Mouse (Mus musculus) cerebellum, adult (tissue): ENCODE measurements around the gene Gtsf1.
"Not testable (repeated sequence)": the region's sequence is repeated elsewhere in the genome, so short reads cannot be mapped to it uniquely, and the experiment has no call there.

Experiments used
- ATAC-seq: cut with Nextera tagmentation; 2 replicates; pipeline ENCODE4 v1.9.2; 2017; ENCODE audit warnings: mild to moderate bottlenecking, moderate library complexity, mixed read lengths; ENCODE audit not compliant: insufficient number of reproducible peaks, low FRiP score, low TSS enrichment

Gene Gtsf1

GRCm38 (mm10) chr15:103430241-103430640 lies at the start of gene Gtsf1:
Gene Gtsf1, minus strand, starts transcription at chr15:103430470.
- ATAC-seq: no peak

DNA sequence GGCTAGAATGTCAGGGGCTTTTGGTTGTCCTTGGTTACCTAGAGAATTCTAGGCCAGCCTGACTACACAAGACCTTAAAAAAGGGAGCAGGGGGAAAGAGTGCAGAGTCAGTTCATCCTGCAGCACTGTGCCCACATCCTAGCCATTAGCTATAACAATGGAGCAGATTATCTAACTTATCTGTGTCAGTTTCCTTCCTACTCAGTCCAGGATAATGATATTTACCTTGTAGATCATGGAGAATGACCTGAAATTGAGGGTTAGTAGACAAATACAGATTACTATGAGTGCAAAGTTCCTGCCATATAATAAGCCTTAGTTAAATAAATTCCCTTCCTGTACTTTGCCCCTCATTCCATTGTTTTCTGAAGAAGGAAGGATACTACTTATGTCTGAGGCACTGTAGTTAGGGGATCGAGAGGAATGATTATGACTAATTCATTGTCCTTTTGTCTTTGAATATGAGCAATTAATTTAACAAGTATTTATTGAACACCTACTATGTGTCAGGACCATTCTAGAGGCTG lies 48.9 kb upstream of the Gtsf1 start:
- no peak for ATAC-seq

GRCm38 (mm10) chr15:103473769-103474168 lies 43.5 kb upstream of the Gtsf1 start:
- no peak for ATAC-seq

DNA sequence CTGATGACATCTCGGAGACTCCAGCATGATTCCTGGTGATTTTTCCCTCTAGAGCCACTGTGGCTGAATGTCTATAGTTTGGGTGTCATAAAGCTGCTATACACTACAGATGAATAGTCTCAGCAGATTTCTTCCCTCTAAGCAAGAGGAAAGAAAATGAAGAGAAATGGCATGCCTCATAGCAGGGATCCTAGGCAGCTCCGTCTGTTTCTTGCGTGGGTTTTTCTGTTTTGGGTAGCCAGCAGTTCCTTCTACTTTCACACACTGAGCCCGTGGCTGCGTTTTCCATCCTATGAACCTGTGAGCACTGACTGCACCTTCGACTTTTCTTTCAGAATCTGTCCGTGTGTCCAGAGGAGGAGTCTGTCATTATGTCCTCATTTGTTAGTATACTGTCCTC lies 42.9 kb upstream of the Gtsf1 start:
- ATAC-seq: no peak

DNA sequence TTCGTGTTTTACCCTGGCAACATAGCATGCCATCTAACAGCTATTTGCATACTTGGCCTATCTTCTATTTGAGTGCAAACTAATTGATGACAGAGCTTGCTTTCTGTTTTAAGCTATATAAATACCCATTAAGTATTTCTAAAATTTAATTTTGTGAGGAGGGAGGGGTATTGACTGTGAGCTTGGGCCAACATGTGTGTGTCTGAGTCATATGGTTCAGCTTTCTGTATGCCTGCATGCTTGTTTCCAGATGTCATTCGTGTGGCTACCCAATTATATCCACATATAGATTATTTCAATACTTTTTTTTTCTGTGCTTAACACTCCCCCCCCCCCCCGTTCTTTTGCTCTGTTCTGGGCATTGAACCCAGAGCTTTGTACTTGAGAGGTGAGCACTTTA lies 42.0 kb upstream of the Gtsf1 start:
- no peak for ATAC-seq

- no peak for ATAC-seq
Measured at GRCm38 (mm10) chr15:103471488-103472194, 41.4 kb upstream of the Gtsf1 start.

DNA sequence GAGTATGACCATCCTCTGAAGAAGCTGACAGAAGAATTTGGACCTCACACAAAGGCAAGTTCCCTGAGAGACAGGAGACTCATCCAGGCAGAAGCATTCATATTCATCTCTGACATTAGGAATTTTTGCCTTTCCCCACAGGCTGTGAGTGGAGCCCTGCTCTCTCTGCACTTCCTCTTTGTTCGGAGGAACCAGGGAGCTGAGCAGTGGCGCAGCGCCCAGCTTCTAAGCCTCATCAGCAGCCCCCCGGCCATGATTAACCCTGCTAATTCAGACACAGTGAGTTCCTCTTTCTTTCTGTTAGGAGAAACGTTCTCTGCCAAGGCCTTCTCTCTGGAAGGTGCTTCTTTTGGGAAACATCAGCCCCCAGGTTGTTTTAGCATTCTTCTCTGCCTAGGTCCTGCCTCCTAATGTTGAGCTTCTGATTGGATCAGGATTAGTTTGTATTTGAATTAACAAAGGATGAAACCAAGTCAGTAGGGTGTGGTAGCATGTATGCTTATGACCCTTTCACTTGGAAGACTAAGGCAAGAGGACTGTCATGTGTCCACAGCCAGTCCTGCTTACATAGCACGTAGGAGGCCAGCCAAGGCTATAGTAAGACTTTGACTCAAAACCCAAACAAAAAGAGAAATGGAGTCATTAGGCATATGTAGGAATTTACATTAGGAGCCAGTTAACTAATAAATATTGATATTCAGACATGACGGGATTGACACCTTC lies 32.4 kb upstream of the Gtsf1 start:
- no peak for ATAC-seq

GRCm38 (mm10) chr15:103454449-103454848 lies 24.2 kb upstream of the Gtsf1 start:
- no peak for ATAC-seq

- no peak for ATAC-seq
Measured at GRCm38 (mm10) chr15:103453551-103454218, 23.4 kb upstream of the Gtsf1 start, which contains the start of gene Nckap1l. Gene Nckap1l, plus strand, starts transcription at chr15:103453794.

GRCm38 (mm10) chr15:103448369-103448768 lies 18.1 kb upstream of the Gtsf1 start, which contains the start of gene Gtsf2:
Gene Gtsf2, minus strand, starts transcription at chr15:103448469.
- ATAC-seq: no peak

DNA sequence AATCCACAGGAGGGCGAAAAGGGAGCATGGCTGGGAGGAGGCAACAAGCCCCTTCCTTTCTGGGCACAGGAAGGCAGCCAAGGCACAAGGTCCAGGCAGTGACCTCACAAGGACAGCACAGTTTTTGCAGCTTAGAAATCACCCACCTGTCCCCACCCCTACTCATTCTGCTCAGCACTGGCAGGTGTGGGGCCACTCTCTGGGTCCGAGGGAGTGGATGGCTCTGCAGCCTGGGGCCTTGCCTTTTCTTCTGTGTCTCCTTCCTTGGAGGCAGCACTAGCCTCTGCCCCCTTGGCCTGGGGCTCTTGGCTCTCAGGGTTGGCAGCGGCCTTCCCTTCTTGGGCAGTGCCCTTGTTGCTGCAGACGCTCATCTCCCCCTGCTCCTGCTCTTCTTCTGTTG lies 15.7 kb upstream of the Gtsf1 start:
- not testable (repeated sequence) for ATAC-seq

GRCm38 (mm10) chr15:103427017-103427416 lies 3.3 kb downstream of the Gtsf1 start:
- no peak for ATAC-seq

DNA sequence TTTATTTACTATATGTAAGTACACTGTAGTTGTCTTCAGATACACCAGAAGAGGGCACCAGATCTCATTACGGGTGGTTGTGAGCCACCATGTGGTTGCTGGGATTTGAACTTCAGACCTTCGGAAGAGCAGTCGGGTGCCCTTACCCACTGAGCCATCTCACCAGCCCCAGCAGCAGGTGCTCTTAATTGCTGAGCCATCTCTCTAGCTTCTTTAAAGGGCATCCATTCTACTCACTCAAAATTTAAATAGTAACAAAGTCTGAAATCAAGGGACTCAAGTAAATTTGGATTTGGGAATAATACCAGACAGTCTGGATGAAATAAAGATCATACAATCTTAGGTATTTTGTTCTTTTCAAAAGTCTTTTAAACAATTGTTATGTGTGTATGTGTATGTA lies 24.7 kb downstream of the Gtsf1 start:
- not testable (repeated sequence) for ATAC-seq

DNA sequence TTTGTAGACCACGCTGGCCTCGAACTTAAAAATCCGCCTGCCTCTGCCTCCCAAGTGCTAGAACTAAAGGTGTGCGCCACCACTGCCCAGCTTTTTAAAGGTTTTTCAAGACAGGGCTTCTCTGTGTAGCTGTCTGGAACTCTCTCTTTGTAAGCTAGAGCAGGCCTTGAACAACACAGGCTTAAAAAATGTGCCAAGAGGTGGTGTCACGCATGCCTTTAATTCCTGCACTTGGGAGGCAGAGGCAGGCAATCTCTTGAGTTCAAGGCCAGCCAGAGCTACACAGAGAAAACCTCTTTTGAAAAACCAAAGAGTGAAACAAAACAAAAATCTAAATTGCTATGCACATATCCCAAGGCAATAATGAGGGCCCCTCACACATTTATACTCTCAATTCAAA lies 28.9 kb downstream of the Gtsf1 start:
- no peak for ATAC-seq

GRCm38 (mm10) chr15:103393577-103393976 lies 36.7 kb downstream of the Gtsf1 start:
- ATAC-seq: no peak

DNA sequence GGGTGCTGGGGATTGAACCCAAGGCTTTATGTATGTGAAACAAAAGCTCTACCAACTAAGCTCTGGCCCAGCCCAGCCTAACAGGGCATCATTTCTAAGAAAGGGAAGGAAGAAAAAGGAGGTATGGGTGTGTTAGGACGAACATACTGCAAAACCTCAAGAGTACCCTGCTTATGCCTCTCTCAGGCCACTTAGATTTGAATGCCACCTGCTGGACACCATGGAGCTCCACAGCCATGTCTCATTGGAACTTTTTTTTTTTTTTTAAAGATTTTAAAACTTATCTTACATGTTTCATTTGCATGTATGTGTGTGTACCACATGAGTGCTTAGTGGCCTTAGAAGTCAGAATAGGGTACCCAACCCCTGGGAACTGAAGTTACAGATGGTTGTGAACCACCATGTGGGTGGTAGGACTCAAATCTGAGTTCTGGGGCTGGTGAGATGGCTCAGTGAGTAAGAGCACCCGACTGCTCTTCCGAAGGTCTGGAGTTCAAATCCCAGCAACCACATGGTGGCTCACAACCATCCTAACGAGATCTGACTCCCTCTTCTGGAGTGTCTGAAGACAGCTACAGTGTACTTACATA lies 41.6 kb downstream of the Gtsf1 start:
- no peak for ATAC-seq

DNA sequence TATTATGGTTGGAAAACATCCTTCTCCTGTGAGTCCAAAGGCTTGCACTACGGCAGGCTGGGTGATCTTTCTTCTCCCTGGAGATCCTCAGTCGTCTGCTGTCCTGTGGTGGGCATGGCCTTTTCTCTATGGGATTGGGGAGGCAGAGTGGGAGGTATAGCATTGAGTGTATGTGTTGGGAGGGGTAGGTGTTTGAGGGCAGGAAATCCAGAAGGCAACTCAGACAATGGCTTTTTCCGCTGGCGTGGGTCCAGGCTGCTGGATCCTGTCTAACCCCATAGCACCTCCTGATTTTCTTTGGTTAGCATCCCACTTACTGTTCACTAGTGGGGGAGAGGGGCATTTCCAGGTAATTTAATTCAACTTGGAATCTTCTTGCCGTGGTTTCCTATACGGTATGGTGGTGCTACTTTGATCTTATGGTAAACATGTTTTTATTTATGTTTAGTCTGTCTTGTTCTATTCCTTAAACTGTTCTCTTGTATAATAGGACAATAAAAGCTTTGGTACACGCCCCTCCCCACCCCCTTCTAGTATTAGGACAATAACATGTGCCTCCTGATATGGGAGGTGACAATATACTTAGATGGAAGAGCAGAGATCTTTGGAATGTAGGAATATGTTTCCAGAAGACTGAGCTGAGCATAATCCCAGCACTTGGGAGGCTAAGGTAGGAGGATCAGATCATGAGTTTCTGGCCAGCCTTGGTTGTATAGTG lies 46.3 kb downstream of the Gtsf1 start:
- no peak for ATAC-seq

DNA sequence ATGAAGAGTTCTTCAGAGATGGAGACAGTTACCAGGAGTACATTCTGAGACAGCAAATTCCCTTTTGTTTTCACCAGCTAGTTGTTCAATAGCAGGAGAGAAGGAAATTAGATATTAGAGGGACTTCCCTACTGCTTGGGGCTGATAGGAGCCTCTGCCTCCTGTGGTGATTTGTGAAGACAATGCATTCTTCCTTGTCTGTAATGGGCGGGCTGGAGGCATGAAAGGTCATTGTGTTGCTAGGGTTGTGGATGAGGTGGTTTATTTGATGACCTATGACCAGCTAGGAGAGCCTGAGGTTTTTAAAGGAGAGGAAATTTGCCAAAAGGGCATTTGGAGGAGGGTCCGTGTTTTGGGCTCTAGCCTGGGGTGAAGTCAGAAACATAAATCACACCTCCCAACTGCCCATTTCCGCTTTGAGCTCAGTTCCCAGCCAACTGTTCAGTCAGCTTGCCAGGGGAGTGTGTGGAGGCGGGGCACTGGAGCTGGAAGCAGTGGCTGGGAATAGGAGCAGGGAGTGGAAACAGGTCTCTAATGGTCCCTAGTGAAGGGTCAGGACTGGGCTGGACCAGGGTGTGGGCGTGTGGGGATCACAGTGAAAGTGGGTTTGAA lies 47.4 kb downstream of the Gtsf1 start:
- ATAC-seq: no peak

GRCm38 (mm10) chr15:103382075-103382474 lies 48.2 kb downstream of the Gtsf1 start:
- ATAC-seq: no peak
